Mouse (Mus musculus) forebrain, embryonic 15.5 days (tissue): ENCODE data around the gene Sdccag8. TPM values are rescaled to one million over a fixed set of nuclear protein-coding genes. Genes with fewer than 3 reads are reported as not detected.
"Not testable (repeated sequence)": the region's sequence is repeated elsewhere in the genome, so short reads cannot be mapped to it uniquely, and the experiment has no call there.

Source experiments
- ATAC-seq: fragments of 200-750 bp; cut with Nextera tagmentation; replicated peaks from 2 replicates; pipeline ENCODE4 v1.8.0; 2017; ENCODE audit warnings: mild to moderate bottlenecking, moderate TSS enrichment, moderate library complexity
- H3K27ac ChIP-seq: fragments of 300-500 bp; sonication (generic); replicated peaks from 2 replicates; pipeline ENCODE4 v1.5.1; 2015; ENCODE audit warnings: mild to moderate bottlenecking, inconsistent platforms
- H3K27me3 ChIP-seq: fragments of 300-500 bp; sonication (generic); 2 replicates; pipeline ENCODE4 v1.6.1; 2015; ENCODE audit warnings: inconsistent platforms
- H3K36me3 ChIP-seq: fragments of 300-500 bp; sonication (generic); 2 replicates; pipeline ENCODE4 v1.6.1; 2015; ENCODE audit warnings: mild to moderate bottlenecking, inconsistent platforms
- H3K4me1 ChIP-seq: fragments of 300-500 bp; sonication (generic); 2 replicates; pipeline ENCODE4 v1.6.1; 2015; ENCODE audit warnings: inconsistent platforms
- H3K4me2 ChIP-seq: fragments of 300-500 bp; sonication (generic); replicated peaks from 2 replicates; pipeline ENCODE4 v1.6.1; 2015; ENCODE audit warnings: mild to moderate bottlenecking, inconsistent platforms
- H3K4me3 ChIP-seq: fragments of 300-500 bp; sonication (generic); 2 replicates; pipeline ENCODE4 v1.5.1; 2015; ENCODE audit warnings: mild to moderate bottlenecking, inconsistent platforms
- H3K9ac ChIP-seq: fragments of 300-500 bp; sonication (generic); replicated peaks from 2 replicates; pipeline ENCODE4 v1.6.1; 2015; ENCODE audit warnings: mild to moderate bottlenecking, inconsistent platforms
- H3K9me3 ChIP-seq: fragments of 300-500 bp; sonication (generic); 2 replicates; pipeline ENCODE4 v1.6.1; 2016; ENCODE audit warnings: inconsistent platforms
- WGBS: fragments of 180-500 bp; shearing (Covaris S2); methylation state at CpG from one replicate; pipeline ENCODE4 v1.1.7; 2015; ENCODE audit warnings: mixed read lengths; 5-methylcytosine and 5-hydroxymethylcytosine counted together
- polyA plus RNA-seq: library from polyadenylated mRNA; unstranded; fragments of >200 nt; fragmentation: Nextera tagmentation; extraction: Ambion mirVana; gene quantifications from 2 replicates; pipeline ENCODE4 v1.2.1, GENCODE M21; 2015

The Sdccag8 gene
- polyA plus RNA-seq, 1 experiment from 2014 or later: 33.8 TPM

DNA sequence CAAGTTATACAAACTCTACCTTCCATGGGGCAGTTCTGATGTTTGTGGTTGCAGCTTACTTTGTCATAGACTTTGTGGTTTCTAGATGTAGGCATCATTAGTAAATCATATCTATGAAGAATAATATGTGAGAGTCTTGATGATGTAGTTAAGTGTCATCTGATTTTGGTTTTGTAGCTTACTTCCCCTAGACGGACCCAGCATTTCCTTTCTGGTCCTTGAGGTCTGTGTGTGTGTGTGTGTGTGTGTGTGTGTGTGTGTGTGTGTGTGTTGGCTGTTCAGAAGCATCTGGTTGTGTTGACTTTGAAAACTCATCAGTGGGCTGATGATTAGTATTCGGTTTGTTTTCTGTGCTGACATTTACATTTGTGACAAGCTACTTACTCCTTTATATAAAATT is 17.6 kb downstream of the Sdccag8 start:
- H3K4me2 ChIP-seq: no peak overlapping the region
- no peak overlapping the region for H3K9ac ChIP-seq
- ATAC-seq: no peak
- WGBS: 92% methylated on average over 2 of the region's 2 CpGs
- no peaks in the 10 kb centered on the region for H3K27me3 ChIP-seq
- no peak overlapping the region for H3K27ac ChIP-seq
- no peaks in the 10 kb centered on the region; the same call in 1 of the 2 replicates for H3K36me3 ChIP-seq
- H3K4me1 ChIP-seq: peaks cover 9% of the 10 kb centered on the region
- no peak overlapping the region for H3K4me3 ChIP-seq
- H3K9me3 ChIP-seq: no peaks in the 10 kb centered on the region

DNA sequence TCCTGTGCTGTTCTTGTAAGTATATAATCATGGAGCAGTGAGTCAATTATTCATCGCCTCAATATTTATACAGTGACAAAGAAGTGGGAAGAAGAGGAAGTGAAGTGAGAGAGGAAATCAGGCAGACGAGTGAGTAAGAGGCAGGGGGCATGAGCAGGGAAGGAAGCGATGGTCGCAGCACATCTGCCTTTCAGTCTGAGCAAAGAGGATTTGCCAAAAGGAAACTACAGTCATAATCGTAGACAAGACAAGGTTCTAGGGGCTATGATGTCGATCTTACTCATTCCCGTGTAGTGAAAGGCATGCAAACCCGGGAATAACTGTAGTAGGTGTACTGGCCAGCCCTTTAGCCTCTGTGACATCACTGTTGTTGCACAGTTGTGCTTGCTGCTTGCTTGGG is 18.1 kb downstream of the Sdccag8 start:
- Histone ChIP-seq H3K27me3 (no peaks in the 10 kb centered on the region), H3K36me3 (no peaks in the 10 kb centered on the region; the same call in 1 of the 2 replicates), H3K4me2 (no peak overlapping the region), H3K4me1 (peaks cover 9% of the 10 kb centered on the region), H3K4me3 (no peak overlapping the region), H3K27ac (no peak overlapping the region), H3K9ac (no peak overlapping the region), H3K9me3 (no peaks in the 10 kb centered on the region)
- WGBS: 85% methylated on average over 8 of the region's 8 CpGs
- ATAC-seq: no peak

DNA sequence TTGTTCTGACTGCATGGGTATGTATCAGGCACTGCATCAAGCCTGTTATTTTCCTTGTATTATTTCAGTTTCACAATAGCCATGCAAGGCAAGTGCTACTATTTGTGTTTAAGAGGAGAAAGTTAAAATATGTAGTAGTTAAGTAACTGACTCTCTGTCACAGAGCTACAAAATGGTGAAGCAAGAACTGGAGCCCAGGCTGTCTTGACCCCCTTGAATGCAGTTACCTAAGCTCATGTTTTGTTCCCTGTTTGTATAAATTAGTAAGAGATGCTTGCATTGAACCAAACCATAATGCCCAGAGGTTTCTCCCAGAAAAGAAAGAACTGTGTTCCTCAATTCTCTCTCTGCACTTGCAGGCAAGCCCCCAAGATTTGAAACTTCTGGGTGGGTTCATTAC is 18.8 kb downstream of the Sdccag8 start:
- Histone ChIP-seq H3K4me3 (no peak overlapping the region), H3K4me1 (peaks cover 9% of the 10 kb centered on the region), H3K9me3 (no peaks in the 10 kb centered on the region), H3K27ac (no peak overlapping the region), H3K4me2 (no peak overlapping the region), H3K36me3 (no peaks in the 10 kb centered on the region; the same call in 1 of the 2 replicates), H3K9ac (no peak overlapping the region), H3K27me3 (no peaks in the 10 kb centered on the region)
- no peak for ATAC-seq

DNA sequence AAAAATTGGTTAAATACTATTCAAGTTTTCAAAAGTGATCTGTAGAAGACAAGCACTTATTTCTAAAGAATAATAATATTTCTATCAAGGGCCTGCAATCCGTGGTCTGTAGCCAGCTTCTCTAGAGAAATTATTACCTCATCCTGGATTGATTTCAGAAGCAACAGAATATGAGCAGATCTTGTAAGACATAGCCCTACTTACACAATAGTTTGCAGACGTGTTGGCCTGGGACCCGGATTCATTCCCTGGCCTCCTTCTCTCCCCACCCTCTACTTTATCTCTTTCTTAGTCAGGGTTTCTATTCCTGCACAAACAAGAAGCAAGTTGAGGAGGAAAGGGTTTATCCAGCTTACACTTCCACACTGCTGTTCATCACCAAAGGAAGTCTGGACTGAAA is 19.5 kb downstream of the Sdccag8 start:
- H3K27ac ChIP-seq: no peak overlapping the region
- H3K4me2 ChIP-seq: no peak overlapping the region
- no peaks in the 10 kb centered on the region; the same call in 1 of the 2 replicates for H3K36me3 ChIP-seq
- 82% methylated on average over 3 of the region's 3 CpGs for WGBS
- no peaks in the 10 kb centered on the region for H3K27me3 ChIP-seq
- H3K9ac ChIP-seq: no peak overlapping the region
- ATAC-seq: no peak
- peaks cover 9% of the 10 kb centered on the region for H3K4me1 ChIP-seq
- H3K9me3 ChIP-seq: no peaks in the 10 kb centered on the region
- no peak overlapping the region for H3K4me3 ChIP-seq

DNA sequence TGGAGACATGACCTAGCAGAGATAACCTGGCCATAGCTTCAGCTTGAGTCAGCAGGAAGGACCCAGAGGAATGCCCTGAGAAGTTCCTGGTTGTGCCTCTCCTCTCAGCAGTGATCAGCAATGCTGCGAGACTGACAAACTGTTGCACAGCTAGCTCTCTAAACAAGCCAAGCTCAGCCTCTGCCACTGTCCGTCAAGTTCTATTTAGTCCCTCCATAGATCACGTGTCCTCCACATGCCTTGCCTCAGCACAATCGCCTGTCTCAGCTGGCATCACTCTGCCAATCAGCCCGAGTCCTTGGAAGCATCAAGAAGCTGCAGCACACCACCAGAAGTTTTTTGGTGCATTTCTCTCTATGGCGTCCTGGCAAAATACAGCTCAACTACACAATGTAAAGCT is 20.4 kb downstream of the Sdccag8 start:
- 46% methylated on average over 6 of the region's 6 CpGs for WGBS
- Histone ChIP-seq H3K4me1 (peaks cover 9% of the 10 kb centered on the region), H3K27ac (no peak overlapping the region), H3K36me3 (no peaks in the 10 kb centered on the region; the same call in 1 of the 2 replicates), H3K4me2 (0 out of 2 replicates have a peak overlapping the region, but pooled peaks have one; percentile 49), H3K9me3 (no peaks in the 10 kb centered on the region), H3K27me3 (no peaks in the 10 kb centered on the region), H3K4me3 (no peak overlapping the region), H3K9ac (no peak overlapping the region)
- no peak; the same call in 1 of the 2 replicates for ATAC-seq

DNA sequence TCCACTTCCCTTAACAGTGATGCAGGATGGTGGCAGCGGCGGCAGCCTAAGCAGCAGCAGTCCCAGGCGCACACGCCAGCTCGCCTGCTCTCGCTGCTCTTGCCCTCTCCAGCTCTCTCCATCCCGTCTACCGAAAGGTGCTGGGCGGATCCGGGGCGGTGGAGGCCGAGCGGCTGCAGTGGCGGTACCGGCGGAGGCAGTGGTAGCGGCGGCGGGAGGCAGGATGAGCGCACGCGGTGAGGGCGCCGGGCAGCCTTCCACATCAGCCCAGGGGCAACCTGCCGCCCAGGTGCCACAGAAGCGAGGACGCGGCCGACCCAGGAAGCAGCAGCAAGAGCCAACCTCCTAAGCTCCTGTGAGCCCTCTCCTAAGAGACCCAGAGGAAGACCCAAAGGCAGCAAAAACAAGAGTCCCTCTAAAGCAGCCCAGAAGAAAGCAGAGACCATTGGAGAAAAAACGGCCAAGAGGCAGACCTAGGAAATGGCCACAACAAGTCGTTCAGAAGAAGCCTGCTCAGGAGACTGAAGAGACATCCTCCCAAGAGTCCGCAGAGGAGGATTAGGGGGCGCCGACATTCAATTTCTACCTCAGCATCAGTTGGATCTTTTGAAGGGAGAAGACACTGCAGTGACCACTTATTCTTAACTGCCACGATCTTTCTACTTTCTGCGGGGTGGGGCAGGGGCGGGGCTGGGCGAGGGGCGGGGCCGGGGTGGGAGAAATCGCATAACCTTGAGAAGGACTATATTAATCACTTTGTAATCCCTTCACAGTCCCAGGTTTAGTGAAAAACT is 21.2 kb downstream of the Sdccag8 start:
- peak overlapping the region; percentile 49 for H3K4me2 ChIP-seq
- H3K9me3 ChIP-seq: no peaks in the 10 kb centered on the region
- H3K4me1 ChIP-seq: peaks cover 9% of the 10 kb centered on the region
- peak overlapping the region; percentile 39; the same call in 1 of the 2 replicates for H3K9ac ChIP-seq
- H3K27me3 ChIP-seq: no peaks in the 10 kb centered on the region
- WGBS: 2% methylated on average over 41 of the region's 41 CpGs
- no peaks in the 10 kb centered on the region; the same call in 1 of the 2 replicates for H3K36me3 ChIP-seq
- no peak overlapping the region for H3K27ac ChIP-seq
- peak overlapping the region; percentile 32 for H3K4me3 ChIP-seq
- peak; percentile 55; the same call in 1 of the 2 replicates for ATAC-seq

DNA sequence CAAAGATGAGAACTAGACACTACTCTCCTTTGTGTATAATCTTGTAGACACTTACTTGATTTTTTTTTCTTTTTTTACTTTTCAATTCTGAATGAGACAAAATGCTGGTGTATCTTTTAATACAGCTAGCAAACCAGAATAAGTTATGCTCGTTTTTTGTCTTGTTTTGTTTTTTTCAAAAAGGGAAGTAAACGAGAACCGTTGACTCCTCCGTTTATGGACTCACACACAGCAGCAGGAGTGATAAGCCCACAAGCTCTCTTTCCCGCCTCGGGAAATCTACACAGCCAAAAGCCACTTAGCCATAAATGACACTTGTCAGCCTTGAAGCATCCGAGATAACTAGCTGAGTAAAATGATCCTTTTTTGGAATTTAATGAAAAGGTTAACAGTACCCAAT is 22.1 kb downstream of the Sdccag8 start:
- not testable (repeated sequence) for H3K36me3 ChIP-seq, H3K27me3 ChIP-seq, H3K4me2 ChIP-seq, H3K4me1 ChIP-seq, H3K9ac ChIP-seq, H3K27ac ChIP-seq, H3K4me3 ChIP-seq, H3K9me3 ChIP-seq, ATAC-seq
- whole genome bisulfite sequencing: 57% methylated on average over 7 of the region's 7 CpGs

DNA sequence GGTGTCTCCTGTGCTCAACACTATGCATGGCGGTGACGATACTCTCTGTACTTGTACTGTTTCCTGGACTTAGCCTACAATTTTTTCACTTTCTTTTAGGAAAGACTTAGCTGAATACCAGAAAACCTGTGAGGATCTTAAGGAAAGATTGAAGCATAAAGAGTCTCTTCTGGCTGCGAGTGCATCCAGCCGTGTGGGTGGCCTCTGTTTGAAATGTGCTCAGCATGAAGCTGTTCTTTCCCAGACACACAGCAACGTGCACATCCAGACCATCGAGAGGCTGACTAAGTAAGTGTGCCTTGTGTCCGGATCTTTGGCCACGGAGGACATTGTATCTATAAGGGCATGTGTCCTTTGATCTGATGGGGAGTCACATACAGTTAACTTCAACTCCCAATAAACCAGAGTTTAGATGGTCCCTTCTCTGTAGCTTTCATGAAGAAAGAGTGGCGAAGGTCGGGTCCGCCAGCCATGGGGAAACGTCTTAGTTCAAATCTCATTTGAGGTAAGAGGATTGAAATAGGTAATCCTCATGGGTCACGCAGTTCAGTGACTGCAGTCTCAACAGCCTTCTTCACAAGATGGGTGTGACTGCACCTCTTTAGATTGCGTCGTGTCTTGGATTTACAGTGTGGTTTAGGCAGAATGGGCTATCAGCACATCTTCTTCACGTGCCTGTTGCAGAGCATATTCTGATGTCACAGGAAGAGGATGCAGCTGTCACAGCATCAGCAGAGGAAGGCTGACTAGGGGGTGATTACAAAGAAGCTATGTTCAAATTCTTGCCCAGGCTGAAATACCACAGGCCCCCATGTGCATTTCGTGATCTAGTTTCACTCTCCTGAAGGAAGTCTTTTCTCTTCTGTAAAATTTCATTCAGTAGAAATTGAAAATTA is 30.9 kb downstream of the Sdccag8 start:
- Histone ChIP-seq H3K4me3 (no peak overlapping the region), H3K9me3 (no peaks in the 10 kb centered on the region), H3K36me3 (peaks cover 11% of the 10 kb centered on the region; the same call in 1 of the 2 replicates), H3K4me1 (no peaks in the 10 kb centered on the region), H3K9ac (no peak overlapping the region), H3K4me2 (no peak overlapping the region), H3K27ac (no peak overlapping the region), H3K27me3 (no peaks in the 10 kb centered on the region)
- 73% methylated on average over 17 of the region's 17 CpGs for WGBS
- ATAC-seq: no peak

DNA sequence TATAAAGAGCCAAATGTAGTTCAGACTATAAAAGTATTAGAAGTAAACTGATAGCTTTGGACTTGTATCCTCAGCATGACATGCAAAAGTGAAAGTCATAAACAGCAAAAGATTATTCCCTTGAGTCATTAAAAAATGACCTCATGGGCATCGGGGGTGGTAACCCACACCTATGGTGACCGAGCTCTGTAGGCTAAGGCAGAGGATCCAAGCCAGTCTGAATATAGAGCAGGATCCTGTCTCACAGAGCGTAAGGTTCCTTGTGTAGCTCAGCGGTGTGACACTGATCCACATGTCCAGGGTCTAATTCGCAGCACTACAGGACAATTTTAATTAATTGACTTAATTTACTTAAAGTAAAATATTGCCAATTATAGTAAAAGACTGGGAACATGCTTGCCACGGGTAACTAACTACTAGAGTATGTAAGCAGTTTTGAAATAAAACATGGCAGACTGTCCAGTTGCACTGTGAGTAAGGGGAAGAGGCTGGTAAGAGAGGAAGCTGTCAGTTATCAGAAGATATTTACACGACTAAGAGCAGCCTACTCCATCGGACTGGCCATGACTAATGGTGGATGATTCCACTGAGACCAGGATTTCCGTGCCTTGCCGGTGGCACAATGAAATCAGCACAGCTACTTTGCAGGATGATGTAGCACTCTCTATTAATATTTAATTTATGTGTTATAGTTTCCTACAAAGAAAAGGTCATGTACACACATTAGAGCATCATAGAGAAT is 32.8 kb downstream of the Sdccag8 start:
- ATAC-seq: no peak
- peaks cover 6% of the 10 kb centered on the region; the same call in 1 of the 2 replicates for H3K36me3 ChIP-seq
- 85% methylated on average over 10 of the region's 10 CpGs for WGBS

DNA sequence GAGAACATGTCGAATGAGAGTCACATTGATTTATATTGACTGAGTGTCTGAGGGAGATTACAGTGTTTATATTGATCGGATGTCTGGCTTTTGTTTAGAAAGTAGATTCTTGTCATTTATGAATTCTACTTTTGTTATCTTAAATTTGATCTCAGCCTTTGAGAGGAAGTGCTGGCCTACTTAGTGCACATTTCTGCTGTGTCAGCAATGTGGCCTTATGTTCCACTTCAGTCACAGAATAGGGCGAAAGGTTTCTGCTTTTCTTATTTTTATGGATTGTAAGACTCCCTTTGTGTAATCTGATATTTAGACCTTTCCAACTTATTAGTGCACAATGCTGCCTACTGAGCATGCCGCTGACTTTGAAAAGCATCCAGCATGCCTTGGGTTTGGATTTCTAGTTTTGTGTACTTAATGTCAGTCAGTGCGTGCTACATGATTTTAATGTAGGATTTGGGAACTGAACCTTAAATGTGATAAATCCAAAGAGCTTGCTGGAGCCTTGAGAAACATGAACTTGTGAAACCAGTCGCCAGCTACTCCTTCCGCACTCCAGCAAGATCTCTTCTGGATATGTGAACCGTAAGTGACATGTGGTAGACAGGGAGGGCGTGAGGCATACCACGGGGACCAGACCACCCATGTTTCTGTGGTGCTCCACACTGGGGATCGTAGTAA is 34.3 kb downstream of the Sdccag8 start:
- 84% methylated on average over 11 of the region's 11 CpGs for WGBS
- no peaks in the 10 kb centered on the region for H3K4me1 ChIP-seq
- H3K4me2 ChIP-seq: no peak overlapping the region
- H3K36me3 ChIP-seq: peaks cover 6% of the 10 kb centered on the region; the same call in 1 of the 2 replicates
- H3K4me3 ChIP-seq: no peak overlapping the region
- H3K27me3 ChIP-seq: no peaks in the 10 kb centered on the region
- ATAC-seq: no peak
- H3K27ac ChIP-seq: no peak overlapping the region
- no peak overlapping the region for H3K9ac ChIP-seq
- no peaks in the 10 kb centered on the region for H3K9me3 ChIP-seq

More for the DNA sequence above, 32.8 kb downstream of the Sdccag8 start:
- H3K9ac ChIP-seq: no peak overlapping the region
- H3K4me2 ChIP-seq: no peak overlapping the region
- H3K27me3 ChIP-seq: no peaks in the 10 kb centered on the region
- no peaks in the 10 kb centered on the region for H3K4me1 ChIP-seq
- H3K9me3 ChIP-seq: no peaks in the 10 kb centered on the region
- no peak overlapping the region for H3K27ac ChIP-seq
- H3K4me3 ChIP-seq: no peak overlapping the region

DNA sequence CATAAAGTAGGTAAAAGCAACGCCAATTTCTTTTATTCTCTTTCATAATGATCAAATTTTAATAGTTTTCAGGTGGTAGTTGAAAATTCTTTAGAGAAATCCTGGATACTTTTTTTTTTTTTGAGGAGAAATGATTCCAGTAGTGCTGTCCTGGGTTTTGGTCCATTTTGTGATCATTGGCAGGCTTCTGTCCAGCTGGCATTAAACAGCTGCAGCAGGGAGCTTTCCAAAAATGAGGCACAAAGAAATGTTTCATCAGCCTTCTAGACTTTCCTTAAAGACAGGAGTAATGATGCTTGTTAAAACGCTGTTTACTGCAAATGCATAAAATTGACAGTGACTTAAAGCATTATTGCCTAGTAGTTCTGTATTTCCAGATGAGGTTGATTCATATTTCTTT is 34.9 kb downstream of the Sdccag8 start:
- H3K4me3 ChIP-seq: no peak overlapping the region
- H3K27ac ChIP-seq: no peak overlapping the region
- peaks cover 6% of the 10 kb centered on the region; the same call in 1 of the 2 replicates for H3K36me3 ChIP-seq
- no peak overlapping the region for H3K9ac ChIP-seq
- no peak for ATAC-seq
- H3K4me1 ChIP-seq: no peaks in the 10 kb centered on the region
- H3K9me3 ChIP-seq: no peaks in the 10 kb centered on the region
- H3K27me3 ChIP-seq: no peaks in the 10 kb centered on the region
- H3K4me2 ChIP-seq: no peak overlapping the region
- WGBS: 83% methylated on average over 2 of the region's 2 CpGs
